Mouse (Mus musculus) cerebellum, postnatal 36 days (tissue): ENCODE data around the gene Arhgef16.

Source experiments
- DNase-seq, 2 experiments: peaks; one replicate each; pipeline ENCODE4 v3.0.0; 2021 to 2022; ENCODE audit warnings: mixed read lengths in 2 of 2

Gene Arhgef16

DNA sequence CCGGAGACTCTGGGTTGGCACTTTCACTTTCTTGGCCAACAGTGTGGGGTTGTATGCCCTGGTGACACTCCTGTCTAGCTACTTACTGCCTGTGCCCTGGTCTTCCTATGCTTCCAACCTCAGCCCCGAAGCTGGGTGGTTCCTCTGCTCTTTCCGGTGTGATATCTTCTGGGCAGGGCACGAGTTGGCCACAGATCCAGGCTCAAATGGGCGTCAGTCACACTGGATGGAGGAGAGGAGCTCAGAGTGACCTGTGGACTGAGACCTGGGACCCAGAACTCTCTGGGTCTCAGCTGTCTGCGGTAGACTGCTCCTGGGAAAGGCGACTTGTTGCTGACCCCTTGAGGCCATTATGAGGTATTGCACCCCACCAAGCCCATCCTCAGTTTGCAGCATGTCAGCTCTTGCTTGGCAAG lies at the start of gene Arhgef16:
Gene Arhgef16 (minus strand): TSS at position 211 of the 416 bp plus-strand sequence.
- peak; percentile 42 to 52 for DNase-seq

- no peak for DNase-seq
Measured at GRCm38 (mm10) chr4:154348197-154348786, 46.8 kb upstream of the Arhgef16 start.

DNA sequence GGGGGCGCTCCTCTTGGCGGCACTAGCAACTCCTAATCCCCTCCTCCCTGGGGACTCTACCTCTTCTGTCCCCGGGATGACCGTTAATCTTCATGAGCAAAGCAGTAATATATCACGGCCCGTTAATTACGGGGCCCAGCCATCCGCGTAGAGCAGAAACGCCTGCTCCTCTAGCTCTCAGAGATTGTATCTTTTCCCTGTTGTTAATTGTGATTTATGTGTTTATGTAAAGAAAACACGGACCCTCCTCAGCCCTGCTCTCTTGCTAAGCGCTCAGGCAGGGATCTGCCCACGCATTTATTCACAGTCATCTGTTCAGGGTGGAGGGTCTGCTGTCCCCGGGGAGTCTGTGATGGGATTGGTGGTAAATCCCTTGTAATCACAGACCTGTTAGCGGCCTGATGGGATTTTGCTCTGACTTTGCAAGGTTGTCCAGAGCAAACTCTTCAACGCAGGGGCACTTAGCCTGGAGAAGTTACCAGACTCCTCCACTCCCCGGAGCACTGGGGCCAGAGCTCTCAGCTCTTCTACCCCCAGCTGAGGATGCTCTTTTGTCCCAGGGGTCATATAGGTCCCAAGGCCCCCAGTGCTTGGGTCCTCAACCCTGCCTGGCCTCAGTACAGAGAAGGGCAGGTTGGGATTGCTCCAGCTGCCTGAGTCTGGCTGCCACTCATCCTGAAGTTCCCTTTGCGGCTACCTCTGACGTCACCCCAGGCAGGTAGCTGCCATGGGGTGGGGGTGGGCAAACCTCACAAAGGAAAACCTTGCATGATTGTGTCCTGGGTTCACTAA lies 45.5 kb upstream of the Arhgef16 start:
- no peak for DNase-seq

DNA sequence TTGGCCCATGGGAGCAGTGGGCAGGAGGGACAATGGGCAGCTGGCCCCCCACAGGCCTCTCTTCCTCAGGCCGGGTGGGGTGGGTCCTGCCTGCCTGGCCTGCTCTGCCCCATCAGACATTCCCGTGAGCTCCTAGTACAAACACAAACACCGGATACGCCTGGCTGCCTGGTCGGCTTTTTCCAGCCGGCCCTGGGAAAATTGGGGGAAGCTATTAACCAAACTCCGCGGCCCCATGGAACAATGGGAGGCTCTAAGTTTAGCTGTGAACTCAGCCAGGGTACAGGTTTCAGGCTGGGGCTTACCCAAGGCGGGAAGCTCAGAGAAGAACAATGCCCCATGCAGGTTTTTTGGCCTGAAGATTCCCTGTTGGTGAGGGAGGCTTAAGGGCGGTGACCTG lies 35.2 kb upstream of the Arhgef16 start:
- no peak for DNase-seq

DNA sequence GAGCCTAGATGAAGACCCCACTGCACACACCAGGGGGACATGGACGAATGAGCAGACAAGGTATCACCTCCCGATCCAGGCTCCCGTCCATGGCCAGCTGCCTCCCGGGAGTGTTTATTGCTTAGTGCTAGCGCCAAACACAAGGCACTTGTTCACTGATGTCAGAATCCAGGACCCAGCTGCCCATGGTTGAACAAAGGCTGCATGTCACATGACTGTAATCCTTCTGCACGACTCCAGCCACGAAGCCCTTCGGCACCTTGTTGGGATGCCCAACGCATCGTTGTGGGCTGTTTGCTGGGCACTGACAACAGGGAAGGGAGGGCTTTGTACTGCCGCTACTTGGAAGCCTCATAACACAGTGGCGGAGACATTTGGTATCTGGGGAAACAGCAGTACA lies 34.3 kb upstream of the Arhgef16 start, which contains the start of gene B230104I21Rik:
Gene B230104I21Rik (plus strand): TSS at position 367 of the 400 bp plus-strand sequence.
- DNase-seq = no peak

GRCm38 (mm10) chr4:154334699-154335402 lies 33.4 kb upstream of the Arhgef16 start:
- DNase-seq = peak; percentile 24 to 55

GRCm38 (mm10) chr4:154333300-154333699 lies 31.8 kb upstream of the Arhgef16 start:
- no peak for DNase-seq

- DNase-seq = no peak
Measured at GRCm38 (mm10) chr4:154331271-154331670, 29.8 kb upstream of the Arhgef16 start.

- DNase-seq = no peak
Measured at GRCm38 (mm10) chr4:154330001-154330400, 28.5 kb upstream of the Arhgef16 start.

GRCm38 (mm10) chr4:154328836-154329235 lies 27.4 kb upstream of the Arhgef16 start:
- DNase-seq = peak; percentile 65 to 77

DNA sequence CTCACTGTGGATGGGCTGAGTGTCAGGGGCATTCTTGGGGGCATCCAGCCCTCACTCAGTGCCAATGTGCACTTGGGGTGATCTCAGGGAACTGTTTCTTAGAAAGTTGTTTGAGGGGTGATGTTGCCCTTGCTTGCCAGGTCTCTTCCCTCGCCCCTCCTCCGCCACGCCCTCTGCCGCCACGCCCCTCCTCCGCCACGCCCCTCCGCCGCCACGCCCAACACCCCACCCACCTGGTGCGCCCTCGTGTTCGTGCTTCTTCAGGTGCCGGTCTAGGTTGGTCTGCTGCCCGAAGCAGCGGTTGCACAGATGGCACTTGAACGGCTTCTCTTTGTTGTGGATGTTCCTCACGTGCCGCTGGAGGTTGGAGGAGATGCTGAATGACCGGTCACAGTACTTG lies 27.0 kb upstream of the Arhgef16 start:
- no peak for DNase-seq

GRCm38 (mm10) chr4:154325410-154325809 lies 23.9 kb upstream of the Arhgef16 start:
- DNase-seq = no peak

DNA sequence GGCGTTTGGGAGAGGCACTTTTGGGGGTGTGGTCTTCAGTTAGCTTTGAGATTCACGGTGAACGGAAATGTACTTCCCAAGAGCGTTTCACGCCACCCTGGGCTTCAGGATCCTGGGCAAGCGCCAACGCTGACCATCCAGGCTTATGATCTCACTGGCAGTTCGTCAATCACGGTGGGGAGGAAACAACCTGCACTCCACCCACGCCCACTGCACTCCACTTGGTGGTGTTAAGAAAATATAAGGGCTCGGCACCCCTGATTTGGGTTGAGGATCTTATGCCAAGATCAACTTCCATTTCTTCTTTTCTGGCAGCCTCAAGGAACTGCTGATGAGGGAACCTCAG lies 12.1 kb upstream of the Arhgef16 start:
- no peak for DNase-seq

GRCm38 (mm10) chr4:154312935-154313621 lies 11.6 kb upstream of the Arhgef16 start:
- DNase-seq = no peak

DNA sequence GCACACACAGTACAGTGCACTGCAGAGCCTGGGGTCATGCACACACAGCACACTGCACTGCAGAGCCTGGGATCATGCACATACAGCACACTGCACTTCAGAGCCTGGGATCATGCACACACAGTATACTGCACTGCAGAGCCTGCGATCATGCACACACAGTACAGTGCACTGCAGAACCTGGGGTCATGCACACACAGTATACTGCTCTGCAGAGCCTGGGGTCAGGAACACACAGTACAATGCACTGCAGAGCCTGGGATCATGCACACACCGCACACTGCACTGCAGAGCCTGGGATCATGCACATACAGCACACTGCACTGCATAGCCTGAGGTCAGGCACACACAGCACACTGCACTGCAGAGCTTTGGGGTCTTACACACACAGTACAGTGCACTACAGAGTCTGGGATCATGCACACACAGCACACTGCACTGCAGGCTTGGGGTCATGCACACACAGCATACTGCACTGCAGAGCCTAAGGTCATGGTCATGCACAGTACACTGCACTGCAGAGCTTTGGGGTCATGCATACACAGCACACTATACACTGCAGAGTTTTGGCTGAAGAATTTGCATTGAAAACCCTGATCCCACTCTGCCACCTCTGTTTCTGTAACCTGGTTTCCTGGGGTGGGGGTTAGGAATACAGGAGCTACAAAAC lies 10.8 kb upstream of the Arhgef16 start:
- DNase-seq = no peak

DNA sequence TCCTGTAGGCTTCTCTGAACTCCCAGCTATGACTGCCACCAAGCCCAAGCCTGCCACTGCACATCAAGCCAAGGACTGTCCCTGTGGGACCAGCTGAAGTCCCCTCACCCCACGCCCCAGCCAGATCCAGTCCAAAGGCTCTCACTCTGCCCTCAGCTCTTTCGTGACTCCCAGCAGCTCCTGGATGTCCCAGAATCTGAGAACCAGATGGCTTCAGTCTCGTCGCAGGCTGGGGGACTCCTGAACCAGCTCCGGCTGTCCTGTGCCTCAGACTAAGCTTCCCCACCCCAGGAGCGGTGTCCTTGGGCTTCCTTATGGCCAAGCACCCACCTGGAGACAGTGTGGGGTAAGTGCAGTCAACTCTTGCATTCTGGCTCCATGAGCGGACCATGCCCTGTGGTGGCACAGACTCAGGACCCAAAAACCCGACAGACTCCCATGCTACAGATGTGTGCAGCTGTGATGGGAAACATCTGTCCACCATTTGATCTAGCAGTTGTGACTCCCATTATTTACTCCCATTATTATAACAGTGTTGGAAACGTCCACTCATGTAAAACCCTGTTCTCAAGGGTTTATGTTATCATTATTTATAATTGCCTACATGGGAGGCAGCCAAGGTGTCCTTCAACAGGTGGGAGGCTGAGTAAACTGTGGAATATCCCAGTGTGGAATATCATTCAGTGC lies 9.2 kb upstream of the Arhgef16 start:
- DNase-seq = no peak

GRCm38 (mm10) chr4:154309131-154309530 lies 7.7 kb upstream of the Arhgef16 start:
- DNase-seq = no peak

DNA sequence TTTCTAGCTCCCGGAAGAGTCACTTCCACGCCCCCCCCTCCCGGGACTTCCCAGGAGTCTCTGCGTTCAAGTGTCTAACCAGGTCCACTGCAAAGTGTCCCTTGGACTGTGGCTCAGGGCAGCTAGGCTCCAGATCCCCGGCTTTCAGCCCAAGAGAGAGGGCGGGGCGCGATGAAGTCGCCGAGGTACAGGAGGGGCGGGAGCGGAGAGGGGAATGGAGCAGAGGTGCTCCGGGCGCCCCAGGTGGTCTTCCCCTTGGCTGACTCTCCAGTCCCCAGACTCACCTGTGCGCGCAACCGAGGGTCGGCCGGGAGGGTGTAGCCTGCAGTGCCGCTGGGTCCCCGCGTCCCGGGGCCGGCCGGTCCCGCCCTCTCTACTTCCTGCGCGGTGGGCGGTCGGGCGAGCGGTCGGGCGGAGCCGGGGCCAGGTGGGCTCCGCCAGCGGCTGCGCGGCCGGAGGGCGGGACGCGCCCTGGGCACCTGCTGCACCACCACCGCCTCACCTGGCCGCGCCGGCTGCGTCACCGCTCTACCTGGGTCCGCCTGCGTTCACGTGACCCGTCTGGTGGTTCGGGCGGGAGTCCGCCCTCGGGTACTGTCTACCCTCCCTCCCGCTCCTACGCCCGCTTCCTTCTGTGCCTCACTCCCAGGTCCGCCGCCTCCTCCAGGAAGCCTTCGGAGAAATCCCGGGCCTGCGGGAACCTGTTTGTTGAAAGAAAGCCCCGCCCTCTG lies 1.8 kb downstream of the Arhgef16 start:
- DNase-seq = no peak

GRCm38 (mm10) chr4:154297761-154298160 lies 3.7 kb downstream of the Arhgef16 start:
- no peak for DNase-seq

GRCm38 (mm10) chr4:154294262-154294731 lies 7.2 kb downstream of the Arhgef16 start:
- DNase-seq = no peak

GRCm38 (mm10) chr4:154293735-154294201 lies 7.7 kb downstream of the Arhgef16 start:
- no peak for DNase-seq
